Mouse (Mus musculus): ENCODE measurements at regions not wholly inside any gene's neighbourhood (a gene's known extent, or its start where the extent isn't known, plus 50 kb on each side); places are given as distances from the start of the nearest gene placed in this dataset.

GRCm38 (mm10) chr2:75607958-75608357 is 51.1 kb upstream of the Hnrnpa3 start:
- H3K79me2 ChIP-seq (ENCODE audit: control insufficient read depth, insufficient read depth): no peaks in the 10 kb centered on the region
- TF ChIP-seq CTCF (IDR thresholded peaks at IDR 0.05; ENCODE audit: control insufficient read depth, insufficient read depth, insufficient read length) (no peak), USF1 (IDR thresholded peaks at IDR 0.05; ENCODE audit: low read depth) (no peak), MYOD1 (IDR thresholded peaks at IDR 0.05; ENCODE audit: control insufficient read depth, insufficient read length, low read depth) (no peak), MAX (IDR thresholded peaks at IDR 0.05) (no peak), CEBPB (IDR thresholded peaks at IDR 0.05; ENCODE audit: low read depth) (no peak), FOSL1 (IDR thresholded peaks at IDR 0.05; ENCODE audit: insufficient read depth, low read length, poor library complexity, severe bottlenecking) (no peak), MYOG (IDR thresholded peaks at IDR 0.05; ENCODE audit: control insufficient read depth, extremely low read depth, insufficient read length) (no peak)
- no peaks in the 10 kb centered on the region for H3K36me3 ChIP-seq (ENCODE audit: control insufficient read depth, insufficient read depth)
- no peaks in the 10 kb centered on the region for H3K79me3 ChIP-seq (ENCODE audit: low read depth)
- H3ac ChIP-seq (ENCODE audit: control insufficient read depth, insufficient read length, low read depth): peak overlapping the region; percentile 22
- no peak overlapping the region for H3K4me3 ChIP-seq (ENCODE audit: insufficient read depth, poor library complexity, severe bottlenecking)
- no peaks in the 10 kb centered on the region for H3K27me3 ChIP-seq (ENCODE audit: control insufficient read depth, insufficient read depth, insufficient read length)

- no peak overlapping the region for H3K4me3 ChIP-seq (ENCODE audit: insufficient read depth, poor library complexity, severe bottlenecking)
Observed at GRCm38 (mm10) chr2:75608482-75608881, 50.6 kb upstream of the Hnrnpa3 start.

DNA sequence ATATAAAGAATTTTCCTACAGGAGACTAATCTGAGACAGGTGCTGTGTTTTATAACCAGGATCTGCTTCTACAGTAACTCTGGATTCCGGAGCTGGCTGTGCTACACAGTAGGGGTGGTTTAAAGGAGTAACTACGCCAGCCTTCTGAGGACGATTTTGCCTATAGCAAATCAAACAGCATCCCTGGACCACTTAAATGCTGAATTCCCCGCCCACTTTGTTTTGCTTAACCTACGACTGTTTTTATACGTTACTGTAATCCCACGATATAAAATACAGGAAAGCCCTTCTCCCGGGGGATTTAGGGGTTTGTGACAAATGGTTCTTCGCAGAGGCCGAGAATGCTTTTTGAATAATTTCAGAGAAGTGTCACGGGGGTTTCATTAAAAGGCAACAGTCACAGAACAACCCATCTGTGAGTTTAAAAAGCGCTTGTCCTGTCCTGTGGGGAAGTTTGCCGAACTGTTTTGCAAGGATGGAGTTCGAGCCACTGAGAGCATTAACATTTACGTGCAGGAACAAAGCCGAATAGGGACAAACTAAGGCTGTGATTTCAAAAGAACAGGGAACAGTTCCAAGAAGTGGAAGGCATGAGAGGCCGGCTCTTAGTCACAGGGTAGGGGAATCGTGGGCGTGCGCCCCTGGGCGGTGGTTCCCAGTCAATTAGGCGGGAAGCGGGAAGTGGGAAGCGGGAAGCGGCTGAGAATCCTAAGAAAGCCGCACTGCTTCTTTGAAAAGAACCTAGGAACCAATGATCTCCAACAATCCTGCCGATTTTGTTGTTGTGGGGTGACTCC is 49.7 kb upstream of the Hnrnpa3 start:
- H3K4me3 ChIP-seq (ENCODE audit: insufficient read depth, poor library complexity, severe bottlenecking): no peak overlapping the region
- TF ChIP-seq USF1 (IDR thresholded peaks at IDR 0.05; ENCODE audit: low read depth): no peak
- TF ChIP-seq MYOG (IDR thresholded peaks at IDR 0.05; ENCODE audit: control insufficient read depth, extremely low read depth, insufficient read length): no peak
- no peak for TF ChIP-seq MYOD1 (IDR thresholded peaks at IDR 0.05; ENCODE audit: control insufficient read depth, insufficient read length, low read depth)
- peak; percentile 65 for TF ChIP-seq MAX (IDR thresholded peaks at IDR 0.05)
- peak; percentile 60 for TF ChIP-seq CEBPB (IDR thresholded peaks at IDR 0.05; ENCODE audit: low read depth)
- no peak for TF ChIP-seq FOSL1 (IDR thresholded peaks at IDR 0.05; ENCODE audit: insufficient read depth, low read length, poor library complexity, severe bottlenecking)
- TF ChIP-seq CTCF (IDR thresholded peaks at IDR 0.05; ENCODE audit: control insufficient read depth, insufficient read depth, insufficient read length): no peak
- no peaks in the 10 kb centered on the region for H3K27me3 ChIP-seq (ENCODE audit: control insufficient read depth, insufficient read depth, insufficient read length)
- H3K79me2 ChIP-seq (ENCODE audit: control insufficient read depth, insufficient read depth): no peaks in the 10 kb centered on the region
- H3K36me3 ChIP-seq (ENCODE audit: control insufficient read depth, insufficient read depth): no peaks in the 10 kb centered on the region
- no peaks in the 10 kb centered on the region for H3K79me3 ChIP-seq (ENCODE audit: low read depth)
- H3ac ChIP-seq (ENCODE audit: control insufficient read depth, insufficient read length, low read depth): peak overlapping the region; percentile 40

More at GRCm38 (mm10) chr2:75608482-75608881, 50.6 kb upstream of the Hnrnpa3 start:
- Histone ChIP-seq H3K36me3 (ENCODE audit: control insufficient read depth, insufficient read depth) (no peaks in the 10 kb centered on the region), H3K79me2 (ENCODE audit: control insufficient read depth, insufficient read depth) (no peaks in the 10 kb centered on the region), H3K79me3 (ENCODE audit: low read depth) (no peaks in the 10 kb centered on the region), H3K27me3 (ENCODE audit: control insufficient read depth, insufficient read depth, insufficient read length) (no peaks in the 10 kb centered on the region), H3ac (ENCODE audit: control insufficient read depth, insufficient read length, low read depth) (no peak overlapping the region)
- TF ChIP-seq MYOD1 (IDR thresholded peaks at IDR 0.05; ENCODE audit: control insufficient read depth, insufficient read length, low read depth) (no peak), FOSL1 (IDR thresholded peaks at IDR 0.05; ENCODE audit: insufficient read depth, low read length, poor library complexity, severe bottlenecking) (no peak), USF1 (IDR thresholded peaks at IDR 0.05; ENCODE audit: low read depth) (no peak), CEBPB (IDR thresholded peaks at IDR 0.05; ENCODE audit: low read depth) (no peak), MAX (IDR thresholded peaks at IDR 0.05) (no peak), CTCF (IDR thresholded peaks at IDR 0.05; ENCODE audit: control insufficient read depth, insufficient read depth, insufficient read length) (no peak)

Measured in C2C12 (cell line).